Mouse (Mus musculus): Measurements from ENCODE around the gene Vmn1r217.
"Not testable (repeated sequence)": the region's sequence is repeated elsewhere in the genome, so short reads cannot be mapped to it uniquely, and the experiment has no call there.

Gene Vmn1r217

DNA sequence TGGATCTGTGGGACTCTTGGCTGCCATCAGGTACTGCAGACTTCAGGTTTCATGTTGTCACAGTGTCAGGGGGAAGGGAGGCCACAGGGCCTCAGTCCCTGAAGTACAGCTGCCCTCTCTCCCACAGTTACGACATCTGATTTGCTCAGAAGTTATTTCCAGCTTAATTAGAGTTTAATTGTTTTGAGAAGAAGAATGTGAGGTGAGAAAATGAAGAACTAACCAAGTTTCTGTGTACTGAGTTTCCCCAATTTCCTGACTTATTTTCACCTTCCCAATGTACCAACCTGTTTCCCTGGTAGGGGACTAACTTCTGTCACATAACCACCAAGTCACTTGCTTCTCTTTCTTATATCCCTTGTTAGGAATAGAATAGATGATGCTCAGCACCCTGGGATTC lies at the start of gene Vmn1r217:
Gene Vmn1r217, minus strand, starts transcription at position 101 of the 400 bp plus-strand sequence.
- not testable (repeated sequence) for DNase-seq (ENCODE audit: low read depth, low spot score)

- not testable (repeated sequence) for DNase-seq (ENCODE audit: low read depth, low spot score)
These were observed 48.4 kb upstream of the Vmn1r217 start for GRCm38 (mm10) chr13:23166471-23166870.

DNA sequence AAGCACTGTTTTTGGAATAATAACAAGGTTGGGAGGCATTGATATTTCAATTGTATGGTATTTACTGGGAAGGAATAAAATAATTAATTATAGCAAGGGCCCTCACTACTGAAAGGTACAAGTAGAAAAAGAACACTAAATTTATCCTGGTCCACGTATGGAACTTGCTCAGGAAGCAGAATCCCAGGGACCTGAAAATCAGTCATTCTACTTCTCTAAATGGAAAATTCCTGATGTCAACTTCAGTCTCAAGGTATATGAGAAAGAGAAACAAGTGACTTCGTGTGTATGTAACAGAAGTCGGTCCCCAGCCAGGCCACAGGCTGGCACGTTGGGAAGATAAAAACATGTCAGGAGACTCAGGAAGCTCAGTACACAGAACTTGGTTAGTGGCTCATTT lies 41.0 kb upstream of the Vmn1r217 start, which contains the start of gene Vmn1r219:
Gene Vmn1r219, plus strand, starts transcription at position 301 of the 400 bp plus-strand sequence.
- DNase-seq (ENCODE audit: low read depth, low spot score): no peak

GRCm38 (mm10) chr13:23157848-23158247 lies 39.8 kb upstream of the Vmn1r217 start:
- no peak for DNase-seq (ENCODE audit: low read depth, low spot score)

DNA sequence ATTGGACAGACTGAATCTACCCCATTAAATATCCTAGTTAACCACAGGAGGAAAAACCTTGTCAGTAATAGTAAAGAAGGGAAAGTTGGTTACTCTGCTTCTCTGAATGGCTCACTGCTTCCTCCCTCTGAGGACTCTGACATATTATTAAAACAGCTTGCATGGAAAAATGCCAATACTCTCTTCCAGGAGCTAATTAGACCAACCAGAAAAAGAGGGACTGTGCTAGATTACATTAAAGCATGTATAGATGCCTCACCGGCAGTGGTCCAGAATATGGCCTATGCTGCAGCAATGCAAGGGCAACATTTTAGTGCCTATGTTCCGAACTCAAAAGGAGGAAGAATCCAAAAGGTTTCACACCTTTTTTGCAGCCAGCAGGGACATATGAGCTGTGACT lies 20.9 kb upstream of the Vmn1r217 start:
- DNase-seq (ENCODE audit: low read depth, low spot score): no peak

DNA sequence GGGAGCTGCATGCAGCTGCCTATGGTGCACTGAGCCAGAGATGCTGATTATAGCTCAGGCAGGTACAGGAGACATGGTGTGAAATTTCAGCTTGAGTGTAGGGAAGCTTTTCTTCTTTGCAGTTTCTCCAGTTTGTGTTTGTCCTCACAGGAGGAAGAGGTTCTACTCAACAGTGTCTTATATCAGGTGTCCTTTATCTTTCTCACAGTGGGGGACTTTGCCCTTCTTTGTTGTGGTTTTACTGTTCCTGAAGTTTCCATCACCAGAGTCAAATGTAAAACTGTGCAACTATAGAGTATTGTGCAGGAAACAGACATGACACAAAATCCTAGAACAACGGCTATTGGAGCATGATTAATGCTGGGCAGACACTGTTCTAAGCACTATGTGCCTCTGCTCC lies 15.5 kb upstream of the Vmn1r217 start:
- no peak for DNase-seq (ENCODE audit: low read depth, low spot score)

- DNase-seq (ENCODE audit: low read depth, low spot score): no peak
These were observed 15.1 kb upstream of the Vmn1r217 start, which contains the start of gene Vmn1r218 for GRCm38 (mm10) chr13:23133099-23133498. Gene Vmn1r218, plus strand, starts transcription at chr13:23133155.

DNA sequence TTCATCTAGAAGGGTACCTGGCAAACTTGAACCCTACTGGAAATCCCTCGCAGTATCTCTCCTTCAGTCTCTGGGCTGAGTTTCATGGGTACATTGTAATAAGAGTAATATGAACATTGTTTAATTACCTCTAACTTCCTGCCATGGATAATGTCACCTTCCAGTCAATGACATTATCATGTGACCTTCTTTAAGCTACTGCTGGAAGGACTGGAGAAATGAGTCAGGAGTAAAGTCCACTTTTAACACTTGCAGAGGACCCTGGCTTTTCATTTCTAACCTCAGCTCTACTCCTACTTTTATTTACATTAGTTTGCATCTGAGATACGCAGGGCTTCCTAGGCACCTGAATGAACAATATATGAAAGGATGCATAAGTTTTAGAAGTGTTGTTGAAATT lies 2.6 kb upstream of the Vmn1r217 start:
- DNase-seq (ENCODE audit: low read depth, low spot score): no peak

DNA sequence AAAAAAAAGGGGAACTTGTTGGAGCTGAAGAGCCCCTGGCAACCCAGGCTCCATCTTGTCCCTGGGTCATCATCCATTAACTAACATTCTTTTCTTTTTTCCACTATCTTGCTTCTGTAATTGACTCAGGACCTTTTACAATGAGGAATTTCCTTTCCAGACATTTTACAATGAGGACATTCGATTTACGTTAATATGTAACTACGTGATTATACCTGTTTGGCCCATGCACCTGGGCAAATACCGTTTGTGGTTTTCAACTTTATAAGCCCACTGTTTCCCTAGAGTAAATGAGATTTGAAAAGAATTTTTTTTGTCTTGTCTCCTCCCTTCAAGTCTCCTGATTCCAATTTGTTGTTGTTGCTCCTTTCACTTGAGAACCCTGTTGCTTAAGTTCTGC lies 23.6 kb downstream of the Vmn1r217 start:
- DNase-seq (ENCODE audit: low read depth, low spot score): no peak

GRCm38 (mm10) chr13:23069312-23069711 lies 48.7 kb downstream of the Vmn1r217 start:
- no peak for DNase-seq (ENCODE audit: low read depth, low spot score)

DNA sequence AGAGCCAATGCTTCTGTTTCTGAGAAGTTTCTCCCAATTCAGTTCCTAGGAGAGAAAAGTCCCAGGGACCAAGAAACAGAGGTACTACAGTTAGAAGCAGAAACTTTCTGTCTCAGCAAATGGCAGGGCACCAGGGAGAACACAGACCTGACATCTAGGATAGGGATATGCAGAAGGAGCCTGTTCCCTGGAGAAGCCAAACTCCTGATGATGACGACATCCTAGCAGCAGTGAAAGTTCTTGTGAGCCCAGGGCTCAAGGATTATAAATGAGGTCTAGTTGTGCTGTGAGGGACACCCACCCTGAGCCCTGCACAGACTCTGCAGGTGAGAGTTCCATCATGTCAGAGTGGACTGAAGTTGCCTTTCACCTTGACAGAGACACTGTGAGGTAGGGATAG lies 50.3 kb downstream of the Vmn1r217 start, which contains the start of gene Vmn1r215:
Gene Vmn1r215, plus strand, starts transcription at position 301 of the 400 bp plus-strand sequence.
- no peak for DNase-seq (ENCODE audit: low read depth, low spot score)

- DNase-seq (ENCODE audit: low read depth, low spot score): no peak
These were observed 60.2 kb downstream of the Vmn1r217 start for GRCm38 (mm10) chr13:23057778-23058177.

All from skeletal muscle tissue, adult 2 months (tissue).